In genomic region chr8:107233718-107234117, GRCm38 (mm10) we compare ENCODE assay signal across 17 mouse cellular contexts.
"Had no signal": no experiment of that assay in that cellular context is flagged by ENCODE, and none has a peak within 500 bp of the region (broad histone marks: within the 10 kb centered on the region; RNA-seq: fewer than 3 reads in every experiment).

No protein-coding gene starts in this region.

- H3K4me1 ChIP-seq: neural tube, embryonic 12.5 days; neural tube, embryonic 13.5 days; neural tube, embryonic 15.5 days; stomach, embryonic 15.5 days had no signal

- H3K4me2 ChIP-seq: neural tube, embryonic 12.5 days; neural tube, embryonic 13.5 days; neural tube, embryonic 15.5 days; stomach, embryonic 15.5 days had no signal

- H3K9ac ChIP-seq: neural tube, embryonic 12.5 days; neural tube, embryonic 13.5 days; neural tube, embryonic 15.5 days; stomach, embryonic 15.5 days had no signal

- H3K36me3 ChIP-seq: neural tube, embryonic 12.5 days; neural tube, embryonic 13.5 days; neural tube, embryonic 15.5 days; stomach, embryonic 15.5 days had no signal

- DNase-seq: retina, postnatal 1 day; right cerebral cortex, adult 18-20 months; right cerebral cortex, postnatal 14 days; right cerebral cortex, postnatal 25 days; right cerebral cortex, postnatal 4 days; spleen, adult 18-20 months; thymus, adult 18-20 months; thymus, adult 2 months; thymus, postnatal 14 days; thymus, postnatal 25 days; thymus, postnatal 36 days; thymus, postnatal 4 days had no signal

- H3K27ac ChIP-seq: neural tube, embryonic 12.5 days; neural tube, embryonic 13.5 days; neural tube, embryonic 15.5 days; stomach, embryonic 15.5 days; stomach, postnatal 0 days had no signal

- H3K9me3 ChIP-seq: neural tube, embryonic 12.5 days; neural tube, embryonic 13.5 days; neural tube, embryonic 15.5 days; stomach, embryonic 15.5 days had no signal

- H3K27me3 ChIP-seq: neural tube, embryonic 12.5 days; neural tube, embryonic 13.5 days; neural tube, embryonic 15.5 days; stomach, embryonic 15.5 days had no signal

- H3K4me3 ChIP-seq: neural tube, embryonic 12.5 days; neural tube, embryonic 13.5 days; neural tube, embryonic 15.5 days; stomach, embryonic 15.5 days had no signal
